Mouse (Mus musculus): ENCODE measurements around the gene Galc. TPM values are rescaled to one million over a fixed set of nuclear protein-coding genes. Genes with fewer than 3 reads are reported as not detected.
A peak's percentile ranks its signal among the peaks of the same experiment; 100 is the strongest.
"Not testable (repeated sequence)": the region's sequence is repeated elsewhere in the genome, so short reads cannot be mapped to it uniquely, and the experiment has no call there.

Gene Galc
- polyA plus RNA-seq, 1 experiment from 2014 or later, result 9.8 TPM

DNA sequence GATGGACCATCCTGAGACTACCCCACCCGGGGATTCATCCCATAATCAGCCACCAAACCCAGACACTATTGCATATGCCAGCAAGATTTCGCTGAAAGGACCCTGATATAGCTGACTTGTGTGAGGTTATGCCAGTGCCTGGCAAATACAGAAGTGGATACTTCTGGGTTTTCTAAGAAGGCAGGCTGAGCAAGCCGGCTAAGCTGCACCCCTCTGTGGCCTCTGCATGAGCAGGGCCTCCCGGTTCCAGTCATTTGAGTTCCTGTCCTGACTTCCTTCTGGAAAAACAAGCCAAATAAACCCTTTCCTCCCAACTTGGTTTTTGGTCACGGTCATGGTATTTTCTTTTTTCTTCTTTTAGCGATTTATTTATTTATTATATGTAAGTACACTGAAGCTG lies 20.8 kb downstream of the Galc start:
- not testable (repeated sequence) for H3K27me3 ChIP-seq (ENCODE audit: control insufficient read depth, insufficient read depth, low read depth, low read length); H3K27ac ChIP-seq (ENCODE audit: low read length); H3K4me1 ChIP-seq (replicated peaks; ENCODE audit: control insufficient read depth, insufficient read depth, low read length); H3K4me3 ChIP-seq (ENCODE audit: low read length); H3K36me3 ChIP-seq (ENCODE audit: control insufficient read depth, insufficient read depth, low read length); H3K9ac ChIP-seq (ENCODE audit: low read length); ATAC-seq (ENCODE audit: low read depth); H3K9me3 ChIP-seq (ENCODE audit: control insufficient read depth, low read length); H3K4me2 ChIP-seq (ENCODE audit: low read depth, low read length)
- 78% methylated on average over 6 of the region's 6 CpGs for WGBS

DNA sequence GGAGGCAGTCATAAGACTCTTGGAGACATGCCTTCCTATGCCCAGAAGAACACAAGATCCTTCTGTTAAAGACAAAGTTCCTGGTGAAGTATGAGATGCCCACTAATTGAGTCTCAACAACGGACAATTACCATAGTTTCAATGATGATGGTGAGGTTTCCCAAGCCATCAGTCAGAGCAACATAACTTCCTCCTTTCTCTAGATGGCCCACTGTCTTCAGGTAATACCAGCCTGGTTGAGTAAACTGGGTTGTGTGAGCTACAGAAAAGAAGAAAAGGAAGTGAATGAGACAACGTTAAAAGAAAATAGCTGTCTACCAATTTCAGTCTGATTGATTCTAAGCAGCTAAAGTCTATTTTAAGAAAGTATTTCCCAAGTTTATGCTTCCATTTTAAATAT lies 32.2 kb downstream of the Galc start:
- Histone ChIP-seq H3K27me3 (ENCODE audit: control insufficient read depth, insufficient read depth, low read depth, low read length) (no peaks in the 10 kb centered on the region), H3K4me1 (replicated peaks; ENCODE audit: control insufficient read depth, insufficient read depth, low read length) (no peaks in the 10 kb centered on the region), H3K36me3 (ENCODE audit: control insufficient read depth, insufficient read depth, low read length) (peaks cover 3% of the 10 kb centered on the region), H3K4me2 (ENCODE audit: low read depth, low read length) (no peak overlapping the region), H3K4me3 (ENCODE audit: low read length) (no peak overlapping the region), H3K9me3 (ENCODE audit: control insufficient read depth, low read length) (no peaks in the 10 kb centered on the region), H3K9ac (ENCODE audit: low read length) (no peak overlapping the region), H3K27ac (ENCODE audit: low read length) (no peak overlapping the region)
- no peak for ATAC-seq (ENCODE audit: low read depth)
- 86% methylated on average over 2 of the region's 2 CpGs for WGBS

DNA sequence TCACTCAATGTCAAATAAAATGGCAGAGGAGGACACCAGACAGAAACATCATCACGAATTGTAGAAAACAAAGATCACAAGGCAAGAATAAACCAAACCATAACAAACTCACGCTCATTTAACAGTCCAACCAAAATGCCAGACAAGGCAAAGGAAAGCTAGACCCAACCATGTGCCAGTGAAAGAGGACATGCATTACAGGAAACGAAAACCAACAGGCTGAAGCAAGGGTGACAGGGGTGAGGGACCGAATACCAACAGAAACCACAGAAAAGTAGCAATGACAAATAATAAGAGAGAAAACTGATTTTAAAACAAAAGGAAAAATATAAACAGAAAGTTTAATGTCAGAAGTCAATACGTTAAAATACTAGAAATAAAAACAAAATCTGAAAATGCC lies 36.0 kb downstream of the Galc start:
- Histone ChIP-seq H3K4me3 (ENCODE audit: low read length) (no peak overlapping the region), H3K36me3 (ENCODE audit: control insufficient read depth, insufficient read depth, low read length) (peaks cover 3% of the 10 kb centered on the region), H3K27ac (ENCODE audit: low read length) (no peak overlapping the region), H3K9me3 (ENCODE audit: control insufficient read depth, low read length) (no peaks in the 10 kb centered on the region), H3K27me3 (ENCODE audit: control insufficient read depth, insufficient read depth, low read depth, low read length) (no peaks in the 10 kb centered on the region), H3K9ac (ENCODE audit: low read length) (no peak overlapping the region), H3K4me2 (ENCODE audit: low read depth, low read length) (no peak overlapping the region), H3K4me1 (replicated peaks; ENCODE audit: control insufficient read depth, insufficient read depth, low read length) (no peaks in the 10 kb centered on the region)
- ATAC-seq (ENCODE audit: low read depth), result no peak
- WGBS, result 81% methylated on average over 5 of the region's 5 CpGs

DNA sequence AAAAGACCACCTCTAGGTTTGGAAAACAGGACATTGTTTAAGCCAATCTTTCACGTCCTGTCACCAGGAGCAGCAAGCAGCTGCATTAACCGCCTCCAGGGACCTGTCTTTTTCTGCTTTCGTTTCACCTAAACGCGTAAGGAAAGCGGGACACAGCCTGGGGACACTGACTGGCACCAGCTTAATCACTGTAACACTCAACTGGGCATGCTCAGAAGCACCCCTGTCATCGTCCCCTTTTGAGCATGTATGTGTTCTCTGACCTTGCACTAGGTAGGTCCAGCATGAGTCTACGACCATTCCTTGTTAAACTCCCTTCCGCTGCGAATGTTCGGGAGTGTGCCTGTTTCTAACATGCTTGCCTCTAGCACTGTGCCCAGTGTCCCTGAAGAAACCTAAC lies 42.8 kb downstream of the Galc start:
- 77% methylated on average over 11 of the region's 11 CpGs for WGBS
- Histone ChIP-seq H3K27ac (ENCODE audit: low read length) (no peak overlapping the region), H3K27me3 (ENCODE audit: control insufficient read depth, insufficient read depth, low read depth, low read length) (no peaks in the 10 kb centered on the region), H3K9ac (ENCODE audit: low read length) (no peak overlapping the region), H3K4me1 (replicated peaks; ENCODE audit: control insufficient read depth, insufficient read depth, low read length) (no peaks in the 10 kb centered on the region), H3K4me2 (ENCODE audit: low read depth, low read length) (no peak overlapping the region), H3K9me3 (ENCODE audit: control insufficient read depth, low read length) (no peaks in the 10 kb centered on the region), H3K36me3 (ENCODE audit: control insufficient read depth, insufficient read depth, low read length) (no peaks in the 10 kb centered on the region), H3K4me3 (ENCODE audit: low read length) (no peak overlapping the region)
- ATAC-seq (ENCODE audit: low read depth), result no peak

DNA sequence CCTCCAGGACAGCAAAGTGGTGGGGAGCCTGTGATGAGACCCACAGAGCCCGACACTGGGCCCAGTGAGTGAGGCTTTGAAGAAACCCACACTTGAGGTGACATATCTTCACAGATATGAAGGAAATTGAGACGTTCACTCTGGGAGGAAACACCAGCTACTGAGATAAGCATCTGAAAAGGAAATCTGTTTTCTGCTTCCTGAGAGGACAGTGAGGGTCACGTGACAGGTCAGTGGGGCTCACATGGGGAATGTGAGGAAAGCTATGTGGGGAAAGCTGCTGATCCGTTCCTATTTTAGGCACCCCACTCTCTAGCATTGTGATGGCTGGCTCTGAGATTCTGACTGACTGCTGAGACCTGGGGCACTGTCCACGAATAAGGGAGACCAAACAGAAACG lies 43.7 kb downstream of the Galc start:
- no peak overlapping the region for H3K4me2 ChIP-seq (ENCODE audit: low read depth, low read length)
- ATAC-seq (ENCODE audit: low read depth), result no peak

DNA sequence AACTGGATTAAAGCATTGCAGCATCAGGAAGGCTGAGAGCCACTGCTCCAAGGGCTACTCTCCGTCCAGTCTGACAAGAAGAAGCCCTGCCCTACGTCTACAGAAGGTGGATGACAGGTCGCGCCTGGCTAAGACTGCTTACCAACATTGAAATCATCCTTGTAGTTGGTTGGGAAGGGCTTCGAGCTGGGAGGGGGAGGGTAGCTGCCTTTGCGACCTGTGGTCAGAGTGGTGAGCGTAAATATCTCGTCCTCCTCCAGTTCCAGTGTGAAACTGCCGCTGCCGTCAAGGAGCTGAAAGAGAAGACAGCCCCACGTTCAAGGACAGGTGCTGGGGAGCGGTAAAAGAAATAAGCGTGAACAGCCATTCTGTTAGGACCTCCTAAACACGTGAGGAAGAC lies 45.1 kb downstream of the Galc start:
- Histone ChIP-seq H3K4me3 (ENCODE audit: low read length) (no peak overlapping the region), H3K4me2 (ENCODE audit: low read depth, low read length) (no peak overlapping the region), H3K9me3 (ENCODE audit: control insufficient read depth, low read length) (no peaks in the 10 kb centered on the region), H3K9ac (ENCODE audit: low read length) (no peak overlapping the region), H3K27ac (ENCODE audit: low read length) (no peak overlapping the region), H3K36me3 (ENCODE audit: control insufficient read depth, insufficient read depth, low read length) (no peaks in the 10 kb centered on the region), H3K27me3 (ENCODE audit: control insufficient read depth, insufficient read depth, low read depth, low read length) (no peaks in the 10 kb centered on the region), H3K4me1 (replicated peaks; ENCODE audit: control insufficient read depth, insufficient read depth, low read length) (no peaks in the 10 kb centered on the region)
- no peak for ATAC-seq (ENCODE audit: low read depth)
- 72% methylated on average over 14 of the region's 14 CpGs for WGBS

More for the DNA sequence above, 43.7 kb downstream of the Galc start:
- no peaks in the 10 kb centered on the region for H3K4me1 ChIP-seq (replicated peaks; ENCODE audit: control insufficient read depth, insufficient read depth, low read length)
- H3K27ac ChIP-seq (ENCODE audit: low read length), result no peak overlapping the region
- H3K9ac ChIP-seq (ENCODE audit: low read length), result no peak overlapping the region
- no peaks in the 10 kb centered on the region for H3K36me3 ChIP-seq (ENCODE audit: control insufficient read depth, insufficient read depth, low read length)
- no peaks in the 10 kb centered on the region for H3K27me3 ChIP-seq (ENCODE audit: control insufficient read depth, insufficient read depth, low read depth, low read length)
- no peak overlapping the region for H3K4me3 ChIP-seq (ENCODE audit: low read length)
- 39% methylated on average over 6 of the region's 6 CpGs for WGBS
- H3K9me3 ChIP-seq (ENCODE audit: control insufficient read depth, low read length), result no peaks in the 10 kb centered on the region

DNA sequence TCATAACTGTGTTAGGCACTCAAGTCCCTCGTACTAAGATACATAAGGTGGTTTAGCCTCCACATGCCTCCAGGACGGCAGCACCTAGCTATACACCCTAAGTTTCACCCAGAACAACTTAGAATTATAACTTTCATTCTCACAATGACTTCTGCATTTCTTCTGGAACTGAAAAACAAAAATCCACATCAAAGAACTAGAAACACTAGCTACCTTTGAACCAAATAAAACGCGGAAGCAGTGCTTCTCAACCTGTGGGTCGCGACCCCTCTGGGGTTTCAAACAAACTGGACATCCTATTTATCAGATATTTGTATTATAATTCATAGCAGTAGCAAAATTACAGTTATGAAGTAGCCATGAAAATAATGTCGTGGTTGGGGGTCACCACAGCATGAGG lies 45.5 kb downstream of the Galc start:
- Histone ChIP-seq H3K4me1 (replicated peaks; ENCODE audit: control insufficient read depth, insufficient read depth, low read length) (no peaks in the 10 kb centered on the region), H3K9ac (ENCODE audit: low read length) (no peak overlapping the region), H3K27ac (ENCODE audit: low read length) (no peak overlapping the region), H3K27me3 (ENCODE audit: control insufficient read depth, insufficient read depth, low read depth, low read length) (no peaks in the 10 kb centered on the region), H3K4me3 (ENCODE audit: low read length) (no peak overlapping the region), H3K9me3 (ENCODE audit: control insufficient read depth, low read length) (no peaks in the 10 kb centered on the region), H3K36me3 (ENCODE audit: control insufficient read depth, insufficient read depth, low read length) (no peaks in the 10 kb centered on the region), H3K4me2 (ENCODE audit: low read depth, low read length) (no peak overlapping the region)
- 84% methylated on average over 7 of the region's 7 CpGs for WGBS
- ATAC-seq (ENCODE audit: low read depth), result no peak

DNA sequence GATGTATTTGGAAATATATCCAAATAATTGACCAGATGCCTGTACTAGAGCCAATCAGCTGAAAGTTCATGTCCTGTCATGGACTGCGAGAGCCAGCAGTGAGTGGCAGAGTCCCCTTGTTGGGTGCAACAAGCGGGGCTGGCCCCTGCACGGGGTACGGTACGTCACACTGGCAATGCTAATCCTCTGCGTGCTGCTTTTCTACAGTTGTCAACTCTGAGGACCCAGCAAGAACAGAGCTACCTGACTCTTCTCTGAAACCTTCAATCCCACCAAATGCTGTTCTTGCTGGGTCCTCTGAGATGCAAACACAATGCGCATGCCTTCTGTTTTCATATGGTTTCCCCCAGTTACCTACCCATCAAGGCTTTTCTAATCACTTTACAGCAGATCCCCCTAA lies 45.9 kb downstream of the Galc start:
- Histone ChIP-seq H3K27me3 (ENCODE audit: control insufficient read depth, insufficient read depth, low read depth, low read length) (no peaks in the 10 kb centered on the region), H3K36me3 (ENCODE audit: control insufficient read depth, insufficient read depth, low read length) (no peaks in the 10 kb centered on the region), H3K9me3 (ENCODE audit: control insufficient read depth, low read length) (no peaks in the 10 kb centered on the region), H3K9ac (ENCODE audit: low read length) (no peak overlapping the region), H3K4me3 (ENCODE audit: low read length) (no peak overlapping the region), H3K4me2 (ENCODE audit: low read depth, low read length) (no peak overlapping the region), H3K4me1 (replicated peaks; ENCODE audit: control insufficient read depth, insufficient read depth, low read length) (no peaks in the 10 kb centered on the region), H3K27ac (ENCODE audit: low read length) (no peak overlapping the region)
- ATAC-seq (ENCODE audit: low read depth), result no peak
- WGBS, result 93% methylated on average over 7 of the region's 7 CpGs

DNA sequence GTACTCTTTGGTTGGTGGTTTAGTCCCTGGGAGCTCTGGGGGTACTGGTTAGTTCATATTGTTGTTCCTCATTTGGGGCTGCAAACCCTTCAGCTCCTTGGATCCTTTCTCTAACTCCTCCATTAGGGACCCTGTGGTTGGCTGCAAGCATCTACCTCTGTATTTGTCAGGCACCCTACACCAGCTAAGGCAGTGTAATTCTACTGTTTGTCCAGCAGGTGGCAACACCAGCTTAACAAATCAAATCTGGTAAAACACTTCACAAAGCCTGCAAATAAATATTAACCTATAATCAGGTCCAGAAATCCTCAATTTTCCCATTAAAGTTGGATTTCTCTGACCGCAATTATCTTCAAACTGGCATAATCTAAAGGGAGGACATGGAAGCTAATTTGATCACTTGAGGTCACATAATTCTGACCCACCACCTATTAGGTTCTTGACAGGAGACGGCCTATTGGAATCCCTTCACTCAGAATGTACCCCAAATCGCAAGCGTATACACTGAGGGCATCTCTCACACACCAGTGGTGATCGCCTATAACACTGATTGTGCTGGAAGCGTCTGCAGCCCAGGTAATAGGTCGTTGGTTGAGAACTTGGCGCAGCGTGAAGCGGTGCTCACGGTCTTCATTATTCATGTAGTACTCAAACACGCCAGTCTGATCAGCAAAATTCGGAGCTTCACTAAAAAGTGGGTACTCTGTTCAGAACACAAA lies 46.6 kb downstream of the Galc start:
- Histone ChIP-seq H3K4me3 (ENCODE audit: low read length) (no peak overlapping the region), H3K9ac (ENCODE audit: low read length) (no peak overlapping the region), H3K27ac (ENCODE audit: low read length) (no peak overlapping the region)

DNA sequence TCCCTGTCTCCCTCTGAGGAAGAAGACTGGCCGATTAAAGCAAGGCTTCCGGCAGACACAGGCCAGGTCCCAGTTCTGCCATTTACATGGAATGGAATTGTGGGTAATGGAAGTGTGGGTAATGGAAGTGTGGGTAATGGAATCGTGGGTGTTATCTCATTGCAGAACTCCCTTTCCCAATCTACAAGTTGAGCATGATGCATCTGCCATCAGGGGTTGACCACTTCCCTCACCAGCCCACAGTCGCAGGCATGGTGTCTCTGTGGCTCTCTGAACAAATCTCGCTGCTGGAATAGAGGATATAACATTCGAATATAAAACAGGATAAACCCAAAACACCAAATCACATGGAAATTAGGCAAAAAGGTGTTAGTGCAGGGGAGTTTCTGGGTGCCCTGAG lies 48.8 kb downstream of the Galc start:
- no peak overlapping the region for H3K27ac ChIP-seq (ENCODE audit: low read length)

More for the DNA sequence above, 46.6 kb downstream of the Galc start:
- Histone ChIP-seq H3K36me3 (ENCODE audit: control insufficient read depth, insufficient read depth, low read length) (no peaks in the 10 kb centered on the region), H3K4me1 (replicated peaks; ENCODE audit: control insufficient read depth, insufficient read depth, low read length) (no peaks in the 10 kb centered on the region), H3K4me2 (ENCODE audit: low read depth, low read length) (no peak overlapping the region), H3K27me3 (ENCODE audit: control insufficient read depth, insufficient read depth, low read depth, low read length) (no peaks in the 10 kb centered on the region), H3K9me3 (ENCODE audit: control insufficient read depth, low read length) (no peaks in the 10 kb centered on the region)
- ATAC-seq (ENCODE audit: low read depth), result 0 out of 2 replicates have a peak, but pooled peaks have one; percentile 45
- WGBS, result 89% methylated on average over 13 of the region's 13 CpGs

More for the DNA sequence above, 48.8 kb downstream of the Galc start:
- H3K9ac ChIP-seq (ENCODE audit: low read length), result no peak overlapping the region
- no peaks in the 10 kb centered on the region for H3K27me3 ChIP-seq (ENCODE audit: control insufficient read depth, insufficient read depth, low read depth, low read length)
- WGBS, result 84% methylated on average over 6 of the region's 6 CpGs
- H3K9me3 ChIP-seq (ENCODE audit: control insufficient read depth, low read length), result no peaks in the 10 kb centered on the region
- no peaks in the 10 kb centered on the region for H3K36me3 ChIP-seq (ENCODE audit: control insufficient read depth, insufficient read depth, low read length)
- H3K4me3 ChIP-seq (ENCODE audit: low read length), result no peak overlapping the region
- ATAC-seq (ENCODE audit: low read depth), result no peak
- H3K4me2 ChIP-seq (ENCODE audit: low read depth, low read length), result no peak overlapping the region
- no peaks in the 10 kb centered on the region for H3K4me1 ChIP-seq (replicated peaks; ENCODE audit: control insufficient read depth, insufficient read depth, low read length)

Data from lung, embryonic 16.5 days (tissue).